Mouse (Mus musculus) cortical plate, adult 2 months (tissue): ENCODE measurements around the gene Zfp626.
A peak's percentile ranks its signal among the peaks of the same experiment; 100 is the strongest.

Source experiments
- CTCF ChIP-seq: fragments of 200-500 bp; IDR thresholded peaks from 2 replicates; pipeline ENCODE4 v1.5.1; 2011; ENCODE audit warnings: mild to moderate bottlenecking, control low read depth, low read length; ENCODE audit not compliant: insufficient read depth; ENCODE audit errors: extremely low read depth
- POLR2A ChIP-seq: fragments of 200-500 bp; IDR thresholded peaks from 2 replicates; pipeline ENCODE4 v1.6.1; 2011; ENCODE audit warnings: mild to moderate bottlenecking, low read length, control low read depth; ENCODE audit not compliant: insufficient read depth; ENCODE audit errors: extremely low read depth

DNA sequence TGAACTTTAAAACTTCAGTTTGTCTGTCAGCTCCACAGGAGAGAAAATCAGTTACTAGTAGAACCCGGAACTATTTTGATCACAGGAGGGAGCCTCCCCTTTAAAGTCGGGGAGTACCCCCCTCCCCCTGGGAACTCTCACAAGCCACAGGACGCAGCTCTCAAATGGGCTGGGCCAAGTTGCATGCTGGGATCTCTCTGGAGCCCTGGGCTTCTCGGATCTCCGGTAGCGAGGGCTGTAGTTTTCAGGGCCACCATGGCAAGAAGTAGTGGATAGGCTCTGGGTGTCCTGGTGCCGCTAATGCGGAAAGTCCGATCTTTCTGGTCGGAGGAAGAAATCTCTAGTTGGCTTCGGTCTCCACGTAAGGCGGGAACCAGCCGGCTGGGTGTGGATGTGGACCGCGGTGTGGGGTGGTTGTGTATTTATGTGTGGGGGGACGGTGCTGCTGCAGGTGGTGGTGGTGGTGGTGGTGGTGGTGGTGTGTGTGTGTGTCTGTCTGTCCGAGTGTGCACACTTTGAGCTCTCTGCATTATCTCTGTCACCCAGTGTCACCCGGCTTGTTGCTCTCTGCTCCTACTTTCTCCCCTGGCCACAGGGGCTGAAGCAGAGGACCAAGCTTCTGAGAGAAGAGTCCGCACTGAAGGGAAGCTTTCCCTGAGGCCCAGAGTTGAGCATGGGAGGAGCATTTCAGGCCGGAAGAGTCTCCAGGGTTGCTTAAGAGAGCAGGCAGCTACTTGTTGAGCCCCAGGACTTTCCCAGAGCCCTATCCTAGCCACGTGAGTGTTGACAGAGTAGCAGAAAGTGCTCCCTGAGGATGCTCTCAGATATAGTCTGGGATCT lies 53.6 kb downstream of the Zfp626 start:
- TF ChIP-seq CTCF (no peak), POLR2A (0 out of 2 replicates have a peak, but pooled peaks have one; percentile 18)
